Mouse (Mus musculus) ES-Bruce4 (cell line): ENCODE results near the gene Nat9. TPM values are rescaled to one million over a fixed set of nuclear protein-coding genes. Genes with fewer than 3 reads are reported as not detected.

Experiments
- H3K27ac ChIP-seq: 2 replicates; pipeline ENCODE4 v1.5.1; 2012; ENCODE audit warnings: low read length, inconsistent platforms; ENCODE audit not compliant: insufficient read depth
- H3K27me3 ChIP-seq: 2 replicates; pipeline ENCODE4 v1.6.1; 2012; ENCODE audit warnings: mild to moderate bottlenecking, low read length, inconsistent platforms; ENCODE audit not compliant: control insufficient read depth, poor library complexity, insufficient read depth, severe bottlenecking
- H3K36me3 ChIP-seq: 2 replicates; pipeline ENCODE4 v1.6.1; 2012; ENCODE audit warnings: inconsistent platforms, mild to moderate bottlenecking, low read length, moderate library complexity; ENCODE audit not compliant: control insufficient read depth, poor library complexity, insufficient read depth, severe bottlenecking
- H3K4me1 ChIP-seq: one replicate; pipeline ENCODE4 v1.8.1; 2011; ENCODE audit warnings: low read length; ENCODE audit not compliant: control insufficient read depth, insufficient read depth
- H3K4me3 ChIP-seq: 2 replicates; pipeline ENCODE4 v1.5.1; 2011; ENCODE audit warnings: low read depth, mild to moderate bottlenecking, low read length
- H3K9ac ChIP-seq: 2 replicates; pipeline ENCODE4 v1.6.1; 2012; ENCODE audit warnings: low read depth, mild to moderate bottlenecking, inconsistent platforms; ENCODE audit not compliant: poor library complexity, severe bottlenecking
- H3K9me3 ChIP-seq: replicated peaks from 2 replicates; pipeline ENCODE4 v1.6.1; 2012; ENCODE audit warnings: mild to moderate bottlenecking, low read length, inconsistent platforms; ENCODE audit not compliant: control insufficient read depth, poor library complexity, insufficient read depth, severe bottlenecking
- CTCF ChIP-seq: IDR thresholded peaks from one replicate; pipeline ENCODE4 v1.8.1; 2011; ENCODE audit warnings: low read depth, low read length
- EP300 ChIP-seq: IDR thresholded peaks from 2 replicates; pipeline ENCODE4 v1.6.1; 2011; ENCODE audit warnings: low read depth, low read length; ENCODE audit not compliant: insufficient read depth
- POLR2A ChIP-seq: IDR thresholded peaks from one replicate; pipeline ENCODE4 v1.8.1; 2011; ENCODE audit warnings: low read length; ENCODE audit not compliant: insufficient read depth
- polyA plus RNA-seq: library from polyadenylated mRNA; stranded (reverse); fragments of >200 nt; gene quantifications from 2 replicates; pipeline ENCODE4 v1.2.4, GENCODE M21; 2011; ENCODE audit warnings: low read depth; ENCODE audit not compliant: missing spikeins, insufficient read depth, insufficient read length

Gene Nat9
- polyA plus RNA-seq, 1 experiment = 16.2 TPM

DNA sequence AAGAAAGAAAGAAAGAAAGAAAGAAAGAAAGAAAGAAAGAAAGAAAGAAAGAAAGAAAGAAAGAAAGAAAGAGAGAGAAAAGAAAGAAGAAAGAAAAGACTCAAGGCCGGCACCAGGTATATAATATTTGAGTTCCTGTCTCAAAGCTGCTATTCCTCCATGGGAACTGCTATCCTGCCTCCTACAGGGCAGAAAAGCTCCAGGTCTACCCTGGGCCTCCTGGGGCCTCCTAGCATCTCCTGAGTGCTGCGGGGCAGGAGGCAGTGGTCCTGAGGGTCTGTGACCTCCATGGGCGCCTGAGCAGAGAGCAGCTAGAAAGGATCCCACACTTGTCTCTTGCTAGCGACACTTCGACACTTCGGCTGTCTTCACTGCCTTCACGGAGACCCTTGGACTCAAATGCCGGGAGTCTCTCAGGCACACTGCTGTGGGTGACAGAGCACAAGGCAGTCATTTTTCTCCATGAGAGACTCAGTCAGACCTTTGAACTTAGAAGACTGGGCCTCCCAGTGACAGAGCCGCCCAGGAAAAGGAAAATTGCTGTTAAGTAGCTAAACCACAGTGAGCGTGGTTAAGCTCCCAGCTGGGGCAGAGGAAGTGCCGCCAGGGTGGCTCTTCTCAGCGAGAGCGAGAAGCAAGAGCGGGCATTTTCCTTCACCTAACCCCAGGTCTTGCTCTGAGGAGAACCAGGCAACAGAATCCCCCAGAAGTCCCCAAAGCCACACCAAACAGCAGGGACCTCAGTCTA lies 43.7 kb upstream of the Nat9 start:
- no peak for TF ChIP-seq POLR2A
- no peak for TF ChIP-seq CTCF
- TF ChIP-seq EP300 = no peak
- no peaks in the 10 kb centered on the region for H3K27me3 ChIP-seq
- H3K9ac ChIP-seq = no peak overlapping the region
- H3K36me3 ChIP-seq = no peaks in the 10 kb centered on the region
- no peak overlapping the region for H3K27ac ChIP-seq
- H3K4me3 ChIP-seq = no peak overlapping the region
- peaks cover 5% of the 10 kb centered on the region for H3K4me1 ChIP-seq
- no peaks in the 10 kb centered on the region for H3K9me3 ChIP-seq

DNA sequence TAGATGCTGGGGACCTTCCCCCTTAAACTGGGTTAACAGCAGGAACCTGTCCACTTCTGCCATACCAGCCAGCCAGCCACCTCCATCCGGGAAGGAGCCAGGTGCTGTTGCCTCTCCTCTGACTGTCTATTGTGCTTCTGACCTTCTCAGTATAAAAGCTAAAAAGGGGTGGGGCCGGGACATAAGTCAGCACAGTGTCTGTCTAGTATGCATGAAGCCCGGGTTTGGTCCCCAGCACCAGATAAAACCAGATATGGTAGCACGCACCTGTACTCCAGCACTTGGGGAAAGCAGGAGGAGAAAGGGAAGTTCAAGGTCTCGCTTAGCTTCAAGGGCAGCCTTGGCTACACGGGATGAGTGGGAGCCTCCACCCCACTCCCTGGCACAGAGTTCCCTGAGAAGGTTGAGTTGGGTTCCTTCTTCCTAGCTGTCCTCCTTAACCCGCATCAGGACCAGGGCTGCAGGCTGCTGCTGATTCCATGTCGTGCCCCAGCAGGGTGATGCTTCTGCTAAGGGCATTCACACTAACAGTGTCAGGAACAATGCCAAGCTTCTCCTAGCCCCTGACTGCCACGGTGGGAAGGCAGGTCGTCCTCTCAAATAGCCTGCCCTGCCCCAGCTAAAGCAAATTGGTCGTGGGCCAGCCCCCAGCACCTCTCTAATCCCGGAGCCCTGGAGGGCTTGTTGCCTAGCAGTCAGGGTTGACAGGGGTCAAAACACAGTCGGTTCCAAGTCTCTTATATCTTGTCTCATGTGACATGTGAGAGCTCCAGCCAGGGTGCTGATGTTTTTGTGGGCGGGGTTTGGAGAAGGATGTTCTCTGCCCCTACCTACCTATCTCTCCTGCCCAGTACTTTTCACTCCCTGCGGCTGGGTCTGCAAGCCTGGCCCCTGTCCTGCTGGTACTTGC lies 41.6 kb upstream of the Nat9 start:
- TF ChIP-seq EP300 (0 out of 2 replicates have a peak, but pooled peaks have one; percentile 22), POLR2A (no peak), CTCF (no peak)
- Histone ChIP-seq H3K9me3 (no peaks in the 10 kb centered on the region), H3K36me3 (no peaks in the 10 kb centered on the region), H3K4me1 (peaks cover 5% of the 10 kb centered on the region), H3K9ac (no peak overlapping the region), H3K4me3 (no peak overlapping the region), H3K27me3 (no peaks in the 10 kb centered on the region), H3K27ac (no peak overlapping the region)

DNA sequence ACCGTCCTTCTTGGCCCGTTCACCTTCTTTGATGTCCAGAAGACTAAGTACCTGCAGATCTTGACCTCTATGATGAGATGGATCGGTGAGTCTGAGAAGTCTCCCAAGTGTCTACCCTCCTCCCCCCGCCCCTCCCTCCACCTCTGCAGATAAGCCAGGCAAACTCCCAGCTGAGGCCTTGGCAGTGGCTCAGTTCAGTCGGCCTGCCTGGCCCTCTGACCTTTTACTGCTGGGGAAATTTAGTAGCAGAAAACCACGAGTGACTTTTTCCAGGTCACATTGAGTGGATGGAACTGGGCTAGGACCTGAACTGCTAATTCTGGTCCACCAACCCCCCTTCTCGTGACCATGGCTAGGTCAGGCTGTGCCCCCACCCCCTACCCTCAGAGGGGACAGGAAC lies 40.8 kb upstream of the Nat9 start:
- Histone ChIP-seq H3K4me1 (peaks cover 5% of the 10 kb centered on the region), H3K27me3 (no peaks in the 10 kb centered on the region), H3K9ac (no peak overlapping the region), H3K27ac (no peak overlapping the region), H3K4me3 (no peak overlapping the region), H3K9me3 (no peaks in the 10 kb centered on the region), H3K36me3 (no peaks in the 10 kb centered on the region)
- no peak for TF ChIP-seq POLR2A
- no peak for TF ChIP-seq CTCF
- TF ChIP-seq EP300 = no peak

DNA sequence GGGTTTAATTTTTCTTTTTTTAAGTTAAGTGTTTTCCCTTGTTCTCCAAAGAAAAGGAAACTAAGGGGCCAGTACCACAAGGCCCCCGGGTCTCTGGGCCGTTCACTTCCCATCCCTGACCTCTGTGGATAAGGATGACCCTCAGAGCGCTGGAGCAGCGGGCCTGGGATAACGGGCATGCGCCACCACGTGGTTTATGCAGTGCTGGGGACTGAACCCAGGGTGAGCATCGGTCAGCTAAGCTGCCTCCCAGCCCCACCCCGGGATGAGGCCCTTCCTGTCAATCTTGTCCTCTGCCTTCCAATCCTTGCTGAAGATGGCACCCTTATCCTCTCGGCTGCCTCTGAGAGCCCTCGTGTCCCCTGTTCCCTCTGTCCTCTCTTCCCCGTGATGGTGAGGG lies 40.0 kb upstream of the Nat9 start:
- Histone ChIP-seq H3K27me3 (no peaks in the 10 kb centered on the region), H3K36me3 (no peaks in the 10 kb centered on the region), H3K9me3 (no peaks in the 10 kb centered on the region), H3K4me1 (peaks cover 5% of the 10 kb centered on the region), H3K4me3 (no peak overlapping the region), H3K9ac (no peak overlapping the region), H3K27ac (no peak overlapping the region)
- TF ChIP-seq CTCF (no peak), EP300 (no peak), POLR2A (no peak)

DNA sequence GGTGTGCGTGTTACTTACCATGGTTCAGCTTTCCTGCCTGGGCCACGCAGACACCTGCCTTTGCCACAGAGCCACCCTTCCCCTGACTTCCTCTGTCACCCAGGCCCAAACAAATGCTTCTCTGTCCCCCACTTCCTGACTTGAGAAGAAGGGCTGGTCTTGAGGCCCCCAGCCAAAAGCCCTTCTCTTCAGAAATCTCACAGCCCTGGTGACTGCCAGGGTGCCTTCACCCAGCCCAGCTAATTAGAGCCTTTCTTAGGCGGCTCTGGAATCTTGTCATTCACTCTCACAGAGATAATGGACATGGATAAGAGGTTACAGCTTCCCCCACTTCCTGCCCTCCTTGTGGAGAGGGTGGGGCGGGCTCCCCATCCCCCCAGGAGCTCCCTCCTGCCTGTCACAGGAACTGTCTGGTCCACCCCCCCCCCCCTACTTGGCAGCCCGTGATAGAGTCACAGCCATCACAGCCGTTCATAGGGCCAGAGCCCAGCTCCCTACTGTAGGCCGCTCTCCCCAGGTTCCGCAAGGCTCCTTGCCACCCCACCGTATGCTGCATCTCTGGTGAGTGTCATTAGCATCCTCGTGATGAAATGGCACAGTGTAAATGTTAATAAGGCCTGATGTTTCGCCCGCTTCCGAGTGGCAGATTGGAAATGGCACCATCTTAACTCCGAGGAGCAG lies 39.3 kb upstream of the Nat9 start:
- no peak overlapping the region for H3K4me3 ChIP-seq
- TF ChIP-seq POLR2A (no peak), CTCF (no peak), EP300 (no peak)
- H3K36me3 ChIP-seq = no peaks in the 10 kb centered on the region
- H3K27ac ChIP-seq = no peak overlapping the region
- H3K4me1 ChIP-seq = peaks cover 5% of the 10 kb centered on the region
- H3K9ac ChIP-seq = no peak overlapping the region
- no peaks in the 10 kb centered on the region for H3K9me3 ChIP-seq
- no peaks in the 10 kb centered on the region for H3K27me3 ChIP-seq
